Mouse (Mus musculus) thymus, adult 2 months (tissue): ENCODE results near the gene Csmd2. TPM values are rescaled to one million over a fixed set of nuclear protein-coding genes. Genes with fewer than 3 reads are reported as not detected.

Experiments
- DNase-seq: peaks from one replicate; pipeline ENCODE4 v3.0.0; 2021
- H3K27ac ChIP-seq: fragments of 200-500 bp; 2 replicates; pipeline ENCODE4 v1.5.1; 2012; ENCODE audit warnings: low read length, control low read depth; ENCODE audit not compliant: control insufficient read depth, insufficient read depth
- H3K27me3 ChIP-seq: fragments of 200-500 bp; 2 replicates; pipeline ENCODE4 v1.6.1; 2012; ENCODE audit warnings: mild to moderate bottlenecking, low read length, moderate library complexity, mixed read lengths; ENCODE audit not compliant: control insufficient read depth, insufficient read depth
- H3K36me3 ChIP-seq: fragments of 200-500 bp; 2 replicates; pipeline ENCODE4 v1.6.1; 2012; ENCODE audit warnings: mild to moderate bottlenecking, low read length, moderate library complexity; ENCODE audit not compliant: control insufficient read depth, insufficient read depth
- H3K4me1 ChIP-seq: fragments of 200-500 bp; replicated peaks from 2 replicates; pipeline ENCODE4 v1.6.1; 2012; ENCODE audit warnings: low read length; ENCODE audit not compliant: control insufficient read depth, insufficient read depth
- H3K4me3 ChIP-seq: fragments of 200-500 bp; 2 replicates; pipeline ENCODE4 v1.5.1; 2012; ENCODE audit warnings: mild to moderate bottlenecking, low read length, control low read depth, moderate library complexity; ENCODE audit not compliant: control insufficient read depth, insufficient read depth
- CTCF ChIP-seq: fragments of 200-500 bp; IDR thresholded peaks from 2 replicates; pipeline ENCODE4 v1.5.1; 2012; ENCODE audit warnings: mild to moderate bottlenecking, control low read depth, low read length, moderate library complexity, borderline replicate concordance; ENCODE audit not compliant: control insufficient read depth, poor library complexity, insufficient read depth; ENCODE audit errors: extremely low read depth
- POLR2A ChIP-seq: fragments of 200-500 bp; IDR thresholded peaks from 2 replicates; pipeline ENCODE4 v1.6.1; 2012; ENCODE audit warnings: mild to moderate bottlenecking, low read length, control low read depth, moderate library complexity; ENCODE audit not compliant: control insufficient read depth, poor library complexity, insufficient read depth; ENCODE audit errors: extremely low read depth
- WGBS: fragments of 180-500 bp; shearing (Covaris S2); methylation state at CpG from one replicate; pipeline ENCODE4 v1.1.7; 2018; 5-methylcytosine and 5-hydroxymethylcytosine counted together
- polyA plus RNA-seq: library from polyadenylated mRNA; depleted of rRNA; stranded (reverse); fragments of >200 nt; gene quantifications from 2 replicates; pipeline ENCODE4 v1.2.3, GENCODE M21; 2012

Csmd2 gene
- polyA plus RNA-seq, 1 experiment: 0.50 TPM

- no peak overlapping the region for H3K27ac ChIP-seq
- 90% methylated on average over 4 of the region's 4 CpGs for WGBS
- no peak overlapping the region for H3K4me3 ChIP-seq
- H3K27me3 ChIP-seq: no peaks in the 10 kb centered on the region
- no peaks in the 10 kb centered on the region for H3K4me1 ChIP-seq
- H3K36me3 ChIP-seq: no peaks in the 10 kb centered on the region
- no peak for TF ChIP-seq CTCF
- no peak for DNase-seq
Measured at GRCm38 (mm10) chr4:128422486-128422885, 434.8 kb downstream of the Csmd2 start.

- Histone ChIP-seq H3K27me3 (no peaks in the 10 kb centered on the region), H3K4me3 (no peak overlapping the region), H3K36me3 (no peaks in the 10 kb centered on the region), H3K27ac (no peak overlapping the region), H3K4me1 (no peaks in the 10 kb centered on the region)
- WGBS: 81% methylated on average over 2 of the region's 2 CpGs
- no peak for DNase-seq
- TF ChIP-seq CTCF (no peak), POLR2A (no peak)
Measured at GRCm38 (mm10) chr4:128425339-128425738, 437.7 kb downstream of the Csmd2 start.

GRCm38 (mm10) chr4:128427261-128428030 is 439.8 kb downstream of the Csmd2 start:
- Histone ChIP-seq H3K4me1 (no peaks in the 10 kb centered on the region), H3K36me3 (no peaks in the 10 kb centered on the region), H3K27ac (no peak overlapping the region), H3K27me3 (no peaks in the 10 kb centered on the region), H3K4me3 (no peak overlapping the region)
- TF ChIP-seq POLR2A (no peak), CTCF (no peak)
- DNase-seq: no peak
- WGBS: 96% methylated on average over 14 of the region's 14 CpGs

GRCm38 (mm10) chr4:128428303-128429107 is 440.8 kb downstream of the Csmd2 start:
- Histone ChIP-seq H3K4me3 (no peak overlapping the region), H3K27ac (no peak overlapping the region), H3K36me3 (no peaks in the 10 kb centered on the region), H3K27me3 (no peaks in the 10 kb centered on the region), H3K4me1 (no peaks in the 10 kb centered on the region)
- TF ChIP-seq CTCF (no peak), POLR2A (no peak)
- 69% methylated on average over 18 of the region's 18 CpGs for WGBS
- no peak for DNase-seq

- no peak overlapping the region for H3K27ac ChIP-seq
- no peak for TF ChIP-seq POLR2A
- TF ChIP-seq CTCF: no peak
- no peak for DNase-seq
- WGBS: 80% methylated on average over 8 of the region's 8 CpGs
- H3K36me3 ChIP-seq: no peaks in the 10 kb centered on the region
- no peaks in the 10 kb centered on the region for H3K4me1 ChIP-seq
- no peaks in the 10 kb centered on the region for H3K27me3 ChIP-seq
- no peak overlapping the region for H3K4me3 ChIP-seq
Measured at GRCm38 (mm10) chr4:128429591-128429990, 441.9 kb downstream of the Csmd2 start.

GRCm38 (mm10) chr4:128440550-128440949 is 452.9 kb downstream of the Csmd2 start:
- no peak for DNase-seq
- H3K4me3 ChIP-seq: no peak overlapping the region
- WGBS: 89% methylated on average over 6 of the region's 6 CpGs

More at GRCm38 (mm10) chr4:128440550-128440949, 452.9 kb downstream of the Csmd2 start:
- Histone ChIP-seq H3K27me3 (no peaks in the 10 kb centered on the region), H3K36me3 (no peaks in the 10 kb centered on the region), H3K4me1 (no peaks in the 10 kb centered on the region), H3K27ac (no peak overlapping the region)
- TF ChIP-seq POLR2A (no peak), CTCF (no peak)
